Mouse (Mus musculus) left cerebral cortex, postnatal 10 days (tissue): ENCODE measurements around the gene Vps41. TPM values are rescaled to one million over a fixed set of nuclear protein-coding genes. Genes with fewer than 3 reads are reported as not detected.

Source experiments
- DNase-seq, 2 experiments: peaks; one replicate each; pipeline ENCODE4 v3.0.0; 2021 to 2022; ENCODE audit warnings: low spot score in 2 of 2, mixed read lengths in 1 of 2; ENCODE audit errors: extremely low spot score in 1 of 2
- intact Hi-C: fragments of 180-260 bp; cut with DNase I; formaldehyde crosslinking; loops from one replicate; pipeline ENCODE4 v1.15.1; 2025
- total RNA-seq, 2 experiments: library from RNA; stranded (reverse); gene quantifications; 2 replicates each; pipeline ENCODE4 v1.2.3; 2021

Gene Vps41
- total RNA-seq: 100 to 1,000 TPM; 136 to 137 TPM

- intact Hi-C loops: loop anchor here (5.0 kb wide), 1 partner anchor 95 kb away; no protein-coding TSS in a partner anchor
- peak; percentile 81 for DNase-seq
These were observed at the start of gene Vps41 for GRCm38 (mm10) chr13:18717185-18717584. Gene Vps41, plus strand, starts transcription at chr13:18717286.

DNA sequence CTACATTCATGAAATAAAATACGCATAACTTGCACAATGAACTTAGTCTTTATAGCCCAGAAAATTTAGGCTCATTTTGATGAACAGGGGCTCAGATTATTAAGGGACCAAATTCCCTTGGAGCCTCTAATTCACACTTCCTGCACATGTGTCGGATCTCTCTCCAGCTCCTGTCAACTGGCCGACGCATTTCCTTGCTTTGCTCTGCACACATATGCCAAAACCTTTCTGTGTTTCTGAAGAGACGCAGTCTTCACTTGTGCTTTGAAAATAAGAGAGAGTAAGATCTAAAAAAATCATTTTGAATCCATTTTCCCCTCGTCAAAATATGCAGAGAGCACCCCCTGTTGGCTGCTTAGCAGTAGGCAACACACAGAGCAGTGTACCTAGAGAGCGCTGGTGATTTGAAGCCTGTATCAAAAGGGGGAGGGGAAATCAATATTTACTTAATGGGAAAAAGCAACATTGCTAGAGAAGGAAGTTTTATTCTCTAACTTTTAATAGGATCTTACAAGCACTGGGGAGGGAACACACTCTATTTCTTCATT is 18.5 kb upstream of the Vps41 start:
- peak; percentile 31 to 51 for DNase-seq
- intact Hi-C loops: loop anchor here (2.0 to 5.0 kb wide), 2 partner anchors 576 to 642 kb away; no protein-coding TSS in a partner anchor

DNA sequence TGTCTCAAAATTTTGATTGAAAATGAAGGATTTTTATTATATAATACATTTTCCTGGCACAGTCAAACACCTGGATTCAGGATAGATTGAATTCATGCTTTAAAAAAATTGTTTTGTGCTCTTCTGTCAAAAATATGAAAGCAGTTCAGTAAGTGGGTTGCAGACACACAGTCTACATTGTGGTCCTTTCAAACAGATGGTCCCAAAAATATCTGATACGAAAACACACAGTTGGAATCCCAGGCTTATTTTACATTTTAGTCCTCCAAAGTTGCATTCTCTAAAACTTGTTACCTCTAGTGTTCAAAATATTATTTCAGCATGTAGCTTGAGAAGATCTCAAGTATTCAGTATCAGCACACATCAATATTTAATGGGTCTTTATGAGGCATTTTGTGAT is 5.4 kb upstream of the Vps41 start:
- intact Hi-C loops: no loop called here
- DNase-seq: no peak

DNA sequence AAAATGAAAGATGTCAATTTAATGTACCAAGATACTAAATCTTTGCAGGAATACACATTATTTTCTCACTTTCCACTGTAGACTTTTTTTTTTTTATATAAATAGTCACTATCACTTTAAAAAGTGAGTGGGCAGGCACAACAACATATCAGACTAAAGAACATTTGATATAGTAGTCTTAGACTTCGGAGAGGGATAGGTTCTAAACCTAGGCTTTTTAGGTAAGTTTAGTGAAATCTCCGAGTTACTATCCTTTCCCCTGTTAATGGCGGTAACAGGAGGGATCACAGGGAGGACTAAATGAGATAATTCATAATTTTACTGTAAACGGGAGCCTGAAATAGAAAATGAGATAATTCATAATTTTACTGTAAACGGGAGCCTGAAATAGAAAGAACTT is 379 bp upstream of the Vps41 start:
- intact Hi-C loops: loop anchor here (5.0 kb wide), 1 partner anchor 96 kb away; no protein-coding TSS in a partner anchor
- DNase-seq: no peak

GRCm38 (mm10) chr13:18718461-18718860 is 1.4 kb downstream of the Vps41 start:
- no peak for DNase-seq
- intact Hi-C loops: loop anchor here (5.0 kb wide), 1 partner anchor 94 kb away; no protein-coding TSS in a partner anchor

- intact Hi-C loops: no loop called here
These were observed 13.6 kb downstream of the Vps41 start for GRCm38 (mm10) chr13:18730666-18731065.

DNA sequence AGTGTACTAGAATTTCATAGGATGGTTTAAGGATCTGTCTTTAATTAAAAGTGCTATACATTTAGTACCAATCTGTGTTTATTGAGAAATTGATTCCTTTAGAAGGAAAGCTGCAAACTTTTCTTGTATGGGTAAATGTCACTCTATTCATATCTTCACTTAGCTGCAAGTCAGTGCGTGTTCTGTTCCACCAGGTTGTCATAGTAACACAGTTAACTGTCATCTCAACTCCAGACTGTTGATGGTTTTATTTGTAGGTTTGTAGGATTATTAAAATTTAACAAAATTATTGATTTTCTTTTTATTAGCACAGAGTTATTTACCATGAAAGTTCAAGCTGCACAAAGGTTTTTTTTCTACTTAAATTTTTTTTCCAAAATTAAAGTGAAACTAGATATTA is 19.5 kb downstream of the Vps41 start:
- no peak for DNase-seq
- intact Hi-C loops: no loop called here

More at GRCm38 (mm10) chr13:18730666-18731065, 13.6 kb downstream of the Vps41 start:
- DNase-seq: no peak

- intact Hi-C loops: no loop called here
- peak; percentile 12 to 29 for DNase-seq
These were observed 26.6 kb downstream of the Vps41 start for GRCm38 (mm10) chr13:18743575-18744265.

DNA sequence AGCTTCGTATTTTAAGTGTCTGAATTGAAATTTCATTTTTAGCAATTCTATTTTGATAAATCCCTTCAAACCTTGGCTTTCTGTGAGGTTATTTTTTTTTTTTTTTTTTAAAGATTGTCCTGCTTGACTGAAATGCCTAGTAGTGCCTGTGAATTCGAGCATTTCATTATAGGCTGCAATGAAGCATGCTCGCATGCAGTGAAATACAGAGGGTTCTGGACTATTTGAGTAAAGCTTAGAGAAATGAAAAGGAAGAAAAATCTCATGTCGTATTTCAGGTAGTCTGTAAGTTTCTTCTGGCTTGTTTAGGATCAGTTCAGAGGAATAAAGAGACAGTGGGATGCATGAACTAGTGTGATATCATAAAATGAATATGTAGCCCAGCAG is 27.2 kb downstream of the Vps41 start:
- DNase-seq: no peak
- intact Hi-C loops: no loop called here

- no peak for DNase-seq
- intact Hi-C loops: loop anchor here (2.0 kb wide), 1 partner anchor 51 kb away; no protein-coding TSS in a partner anchor
These were observed 40.9 kb downstream of the Vps41 start for GRCm38 (mm10) chr13:18757958-18758357.

- DNase-seq: no peak
- intact Hi-C loops: loop anchor here (2.0 kb wide), 1 partner anchor 49 kb away; no protein-coding TSS in a partner anchor
These were observed 42.4 kb downstream of the Vps41 start for GRCm38 (mm10) chr13:18759361-18760056.

- no peak for DNase-seq
- intact Hi-C loops: no loop called here
These were observed 44.4 kb downstream of the Vps41 start for GRCm38 (mm10) chr13:18761452-18761851.

- intact Hi-C loops: no loop called here
- DNase-seq: no peak
These were observed 50.8 kb downstream of the Vps41 start for GRCm38 (mm10) chr13:18767893-18768292.

DNA sequence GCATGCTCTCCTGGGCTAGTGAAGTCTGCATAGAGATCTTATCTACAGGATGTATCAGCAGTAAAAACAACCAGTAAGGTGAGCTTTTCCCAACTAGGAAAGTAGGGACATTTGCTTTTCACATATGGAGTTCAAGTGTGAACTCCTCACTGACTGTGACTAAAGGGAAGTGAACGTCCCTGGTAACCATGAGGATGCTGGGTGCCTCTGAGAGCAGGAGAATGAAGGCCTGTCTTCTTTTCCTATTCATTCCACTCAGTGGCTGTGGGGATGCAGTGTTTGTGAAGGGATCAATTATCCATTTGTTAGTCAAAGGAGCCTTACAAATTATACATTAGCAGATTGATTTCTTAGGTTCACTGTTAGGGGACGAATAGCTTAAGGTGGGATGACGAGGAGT is 51.4 kb downstream of the Vps41 start:
- no peak for DNase-seq
- intact Hi-C loops: no loop called here

GRCm38 (mm10) chr13:18773437-18774198 is 56.5 kb downstream of the Vps41 start:
- DNase-seq: no peak
- intact Hi-C loops: no loop called here

GRCm38 (mm10) chr13:18781250-18781649 is 64.2 kb downstream of the Vps41 start:
- intact Hi-C loops: no loop called here
- no peak for DNase-seq

- DNase-seq: no peak
- intact Hi-C loops: no loop called here
These were observed 68.6 kb downstream of the Vps41 start for GRCm38 (mm10) chr13:18785702-18786101.

DNA sequence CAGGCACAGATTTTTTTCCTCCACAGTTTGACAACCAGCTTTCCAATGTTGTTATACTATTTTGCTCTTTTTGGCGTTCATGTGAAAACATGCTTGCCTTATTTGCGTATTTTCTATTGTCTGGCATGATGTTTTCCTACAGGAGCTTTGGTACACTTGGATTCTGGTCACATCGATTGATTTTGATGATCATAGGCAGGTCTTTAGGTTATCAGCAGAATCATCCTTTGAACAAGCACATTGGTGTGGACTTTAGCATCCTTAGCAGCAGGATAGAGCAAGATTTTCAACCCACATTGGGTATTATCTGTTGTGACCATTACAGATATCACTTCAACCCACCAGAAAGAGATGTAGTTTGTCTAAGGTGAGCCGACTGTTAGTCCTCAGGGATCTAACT is 71.0 kb downstream of the Vps41 start:
- no peak for DNase-seq
- intact Hi-C loops: no loop called here

GRCm38 (mm10) chr13:18788689-18789088 is 71.6 kb downstream of the Vps41 start:
- DNase-seq: no peak
- intact Hi-C loops: no loop called here
